Mouse (Mus musculus) cerebellum, adult 2 months (tissue): Measurements from ENCODE around the gene Rec8.

ENCODE experiments used
- CTCF ChIP-seq: fragments of 200-500 bp; IDR thresholded peaks from 2 replicates; pipeline ENCODE4 v1.5.1; 2011; ENCODE audit warnings: low read depth, mild to moderate bottlenecking, control low read depth, low read length, moderate library complexity, borderline replicate concordance; ENCODE audit not compliant: insufficient read depth
- POLR2A ChIP-seq: fragments of 200-500 bp; IDR thresholded peaks from 2 replicates; pipeline ENCODE4 v1.6.1; 2011; ENCODE audit warnings: low read length, control low read depth, borderline replicate concordance; ENCODE audit not compliant: insufficient read depth

DNA sequence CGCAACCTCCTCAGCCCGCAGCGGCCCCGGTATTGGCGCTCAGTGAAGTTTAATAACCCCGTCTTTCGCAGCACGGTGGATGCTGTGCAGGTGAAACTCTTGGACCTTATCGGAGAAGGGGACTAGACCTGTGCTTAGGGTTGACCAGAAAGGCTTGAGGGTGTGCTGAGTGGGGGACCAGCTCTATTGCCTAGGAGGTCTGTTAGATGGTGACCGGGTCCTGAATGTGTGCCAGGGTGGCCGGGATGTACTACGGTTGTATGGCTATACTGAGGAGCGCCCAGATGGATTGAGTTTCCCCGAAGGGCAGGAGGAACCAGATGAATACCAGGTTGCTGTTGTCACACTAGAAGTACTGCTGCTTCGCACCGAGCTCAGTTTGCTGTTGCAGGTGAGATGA, 25.6 kb upstream of the Rec8 start:
- TF ChIP-seq POLR2A: no peak
- TF ChIP-seq CTCF: no peak
